Mouse (Mus musculus): ENCODE results near the gene Supt20. TPM values are rescaled to one million over a fixed set of nuclear protein-coding genes. Genes with fewer than 3 reads are reported as not detected.

Gene Supt20
- polyA plus RNA-seq, 1 experiment = 51.3 TPM

GRCm38 (mm10) chr3:54657888-54658626 lies 34.5 kb upstream of the Supt20 start:
- TF ChIP-seq POLR2A (IDR thresholded peaks at IDR 0.05; ENCODE audit: low read depth, low read length) (no peak), CTCF (IDR thresholded peaks at IDR 0.05; ENCODE audit: extremely low read depth, insufficient read depth, insufficient read length, insufficient replicate concordance) (no peak)
- no peaks in the 10 kb centered on the region for H3K4me1 ChIP-seq (ENCODE audit: control insufficient read depth, insufficient read depth, insufficient read length)
- H3K4me3 ChIP-seq (ENCODE audit: extremely low read depth, insufficient read depth, insufficient read length) = no peak overlapping the region
- 86% methylated on average over 6 of the region's 6 CpGs for WGBS
- DNase-seq (ENCODE audit: low read depth in 1 of 2, low spot score in 2 of 2) = no peak
- no peaks in the 10 kb centered on the region for H3K36me3 ChIP-seq (ENCODE audit: control insufficient read depth, insufficient read depth, low read length)
- no peak overlapping the region for H3K27ac ChIP-seq (ENCODE audit: insufficient read depth, low read length)
- H3K27me3 ChIP-seq (ENCODE audit: control insufficient read depth, insufficient read depth, low read length) = no peaks in the 10 kb centered on the region

DNA sequence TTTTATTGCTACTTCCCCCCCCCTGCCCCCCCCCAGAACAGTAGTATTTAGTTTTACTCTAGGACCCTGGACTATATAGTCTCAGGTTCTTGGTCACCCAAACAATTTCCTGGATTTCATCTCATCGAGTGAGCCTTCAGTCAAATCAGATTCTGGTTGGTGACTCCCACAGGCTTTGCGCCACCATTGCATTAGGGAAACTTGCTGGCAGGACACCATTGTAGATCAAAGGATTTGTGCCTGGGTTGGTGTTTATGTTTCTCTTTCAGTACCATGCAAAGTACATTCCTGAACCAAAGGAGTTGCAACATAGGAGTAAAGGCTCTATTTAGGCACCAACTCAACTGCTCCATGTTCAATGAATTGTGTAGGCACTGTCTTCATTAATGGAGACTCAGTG lies 32.9 kb upstream of the Supt20 start:
- Histone ChIP-seq H3K27me3 (ENCODE audit: control insufficient read depth, insufficient read depth, low read length) (no peaks in the 10 kb centered on the region), H3K4me1 (ENCODE audit: control insufficient read depth, insufficient read depth, insufficient read length) (no peaks in the 10 kb centered on the region), H3K36me3 (ENCODE audit: control insufficient read depth, insufficient read depth, low read length) (no peaks in the 10 kb centered on the region), H3K27ac (ENCODE audit: insufficient read depth, low read length) (no peak overlapping the region), H3K4me3 (ENCODE audit: extremely low read depth, insufficient read depth, insufficient read length) (no peak overlapping the region)
- TF ChIP-seq POLR2A (IDR thresholded peaks at IDR 0.05; ENCODE audit: low read depth, low read length) (no peak), CTCF (IDR thresholded peaks at IDR 0.05; ENCODE audit: extremely low read depth, insufficient read depth, insufficient read length, insufficient replicate concordance) (no peak)
- WGBS = 92% methylated on average over 2 of the region's 2 CpGs
- DNase-seq (ENCODE audit: low read depth in 1 of 2, low spot score in 2 of 2) = no peak

- 52% methylated on average over 5 of the region's 5 CpGs for WGBS
- peak in 1 of 2 experiments; percentile 6 for DNase-seq (ENCODE audit: low read depth in 1 of 2, low spot score in 2 of 2)
- no peak overlapping the region for H3K4me3 ChIP-seq (ENCODE audit: extremely low read depth, insufficient read depth, insufficient read length)
- H3K36me3 ChIP-seq (ENCODE audit: control insufficient read depth, insufficient read depth, low read length) = no peaks in the 10 kb centered on the region
- TF ChIP-seq CTCF (IDR thresholded peaks at IDR 0.05; ENCODE audit: extremely low read depth, insufficient read depth, insufficient read length, insufficient replicate concordance) = no peak
- no peak for TF ChIP-seq POLR2A (IDR thresholded peaks at IDR 0.05; ENCODE audit: low read depth, low read length)
- H3K27me3 ChIP-seq (ENCODE audit: control insufficient read depth, insufficient read depth, low read length) = no peaks in the 10 kb centered on the region
- no peaks in the 10 kb centered on the region for H3K4me1 ChIP-seq (ENCODE audit: control insufficient read depth, insufficient read depth, insufficient read length)
- H3K27ac ChIP-seq (ENCODE audit: insufficient read depth, low read length) = no peak overlapping the region
Measured at GRCm38 (mm10) chr3:54662411-54662810, 30.2 kb upstream of the Supt20 start.

DNA sequence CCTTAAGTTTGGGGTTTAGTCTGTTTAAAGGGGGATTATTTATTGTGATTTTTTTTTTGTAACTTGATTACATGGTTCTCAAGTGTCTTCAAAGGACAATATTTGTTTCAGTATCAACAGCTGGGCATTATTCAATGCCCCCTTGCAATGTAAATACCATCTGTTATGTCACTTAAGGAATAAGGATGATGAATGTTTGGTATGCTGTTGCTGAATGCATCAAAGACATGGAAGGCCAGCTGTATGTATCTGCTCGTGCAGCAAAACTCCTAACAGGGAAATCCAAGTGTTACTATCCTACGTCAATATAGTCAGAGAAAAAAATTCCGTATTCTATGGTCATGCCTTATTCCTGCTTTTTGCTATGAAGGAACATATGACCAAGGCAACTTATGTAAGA lies 24.5 kb upstream of the Supt20 start:
- 89% methylated on average over 3 of the region's 3 CpGs for WGBS
- no peak overlapping the region for H3K4me3 ChIP-seq (ENCODE audit: extremely low read depth, insufficient read depth, insufficient read length)

GRCm38 (mm10) chr3:54668722-54669121 lies 23.9 kb upstream of the Supt20 start:
- 71% methylated on average over 6 of the region's 6 CpGs for WGBS

More for the DNA sequence above, 24.5 kb upstream of the Supt20 start:
- no peak overlapping the region for H3K27ac ChIP-seq (ENCODE audit: insufficient read depth, low read length)
- no peaks in the 10 kb centered on the region for H3K36me3 ChIP-seq (ENCODE audit: control insufficient read depth, insufficient read depth, low read length)
- TF ChIP-seq POLR2A (IDR thresholded peaks at IDR 0.05; ENCODE audit: low read depth, low read length) (no peak), CTCF (IDR thresholded peaks at IDR 0.05; ENCODE audit: extremely low read depth, insufficient read depth, insufficient read length, insufficient replicate concordance) (no peak)
- no peaks in the 10 kb centered on the region for H3K4me1 ChIP-seq (ENCODE audit: control insufficient read depth, insufficient read depth, insufficient read length)
- H3K27me3 ChIP-seq (ENCODE audit: control insufficient read depth, insufficient read depth, low read length) = no peaks in the 10 kb centered on the region
- DNase-seq (ENCODE audit: low read depth in 1 of 2, low spot score in 2 of 2) = no peak

DNA sequence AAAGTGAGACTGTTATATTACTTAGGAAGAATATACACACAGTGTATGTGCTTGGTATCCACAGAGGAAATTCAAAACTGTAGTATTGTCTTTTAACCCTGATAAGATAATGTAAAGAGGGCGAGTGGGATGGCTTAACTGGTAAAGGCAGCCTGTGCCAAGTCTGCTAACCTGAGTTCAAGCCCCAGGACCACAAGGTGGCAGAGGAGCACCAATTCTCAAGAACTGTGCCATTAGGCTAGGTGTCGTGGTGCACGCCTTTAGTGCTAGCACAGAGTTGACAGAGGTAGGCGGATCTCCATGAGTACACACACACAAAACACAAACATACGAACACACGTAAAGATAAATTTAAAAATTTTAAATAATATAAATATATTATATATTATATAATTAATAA lies 23.0 kb upstream of the Supt20 start:
- no peaks in the 10 kb centered on the region for H3K36me3 ChIP-seq (ENCODE audit: control insufficient read depth, insufficient read depth, low read length)
- no peaks in the 10 kb centered on the region for H3K27me3 ChIP-seq (ENCODE audit: control insufficient read depth, insufficient read depth, low read length)
- no peak for TF ChIP-seq POLR2A (IDR thresholded peaks at IDR 0.05; ENCODE audit: low read depth, low read length)
- TF ChIP-seq CTCF (IDR thresholded peaks at IDR 0.05; ENCODE audit: extremely low read depth, insufficient read depth, insufficient read length, insufficient replicate concordance) = peak; percentile 9; the same call in 1 of the 2 replicates
- 80% methylated on average over 6 of the region's 6 CpGs for WGBS
- no peak overlapping the region for H3K4me3 ChIP-seq (ENCODE audit: extremely low read depth, insufficient read depth, insufficient read length)
- DNase-seq (ENCODE audit: low read depth in 1 of 2, low spot score in 2 of 2) = no peak
- no peaks in the 10 kb centered on the region for H3K4me1 ChIP-seq (ENCODE audit: control insufficient read depth, insufficient read depth, insufficient read length)
- no peak overlapping the region for H3K27ac ChIP-seq (ENCODE audit: insufficient read depth, low read length)

More at GRCm38 (mm10) chr3:54668722-54669121, 23.9 kb upstream of the Supt20 start:
- Histone ChIP-seq H3K27me3 (ENCODE audit: control insufficient read depth, insufficient read depth, low read length) (no peaks in the 10 kb centered on the region), H3K36me3 (ENCODE audit: control insufficient read depth, insufficient read depth, low read length) (no peaks in the 10 kb centered on the region), H3K4me3 (ENCODE audit: extremely low read depth, insufficient read depth, insufficient read length) (no peak overlapping the region), H3K4me1 (ENCODE audit: control insufficient read depth, insufficient read depth, insufficient read length) (no peaks in the 10 kb centered on the region), H3K27ac (ENCODE audit: insufficient read depth, low read length) (no peak overlapping the region)
- DNase-seq (ENCODE audit: low read depth in 1 of 2, low spot score in 2 of 2) = no peak
- TF ChIP-seq POLR2A (IDR thresholded peaks at IDR 0.05; ENCODE audit: low read depth, low read length) (no peak), CTCF (IDR thresholded peaks at IDR 0.05; ENCODE audit: extremely low read depth, insufficient read depth, insufficient read length, insufficient replicate concordance) (no peak)

GRCm38 (mm10) chr3:54672111-54672510 lies 20.5 kb upstream of the Supt20 start:
- no peak for DNase-seq (ENCODE audit: low read depth in 1 of 2, low spot score in 2 of 2)
- no peak for TF ChIP-seq CTCF (IDR thresholded peaks at IDR 0.05; ENCODE audit: extremely low read depth, insufficient read depth, insufficient read length, insufficient replicate concordance)
- no peak for TF ChIP-seq POLR2A (IDR thresholded peaks at IDR 0.05; ENCODE audit: low read depth, low read length)
- no peaks in the 10 kb centered on the region for H3K36me3 ChIP-seq (ENCODE audit: control insufficient read depth, insufficient read depth, low read length)
- H3K4me1 ChIP-seq (ENCODE audit: control insufficient read depth, insufficient read depth, insufficient read length) = no peaks in the 10 kb centered on the region
- 80% methylated on average over 3 of the region's 3 CpGs for WGBS
- H3K4me3 ChIP-seq (ENCODE audit: extremely low read depth, insufficient read depth, insufficient read length) = no peak overlapping the region
- no peaks in the 10 kb centered on the region for H3K27me3 ChIP-seq (ENCODE audit: control insufficient read depth, insufficient read depth, low read length)
- H3K27ac ChIP-seq (ENCODE audit: insufficient read depth, low read length) = no peak overlapping the region
